Mouse (Mus musculus): ENCODE results near the gene Cnpy1. TPM values are rescaled to one million over a fixed set of nuclear protein-coding genes. Genes with fewer than 3 reads are reported as not detected.

The Cnpy1 gene
- not detected for polyA plus RNA-seq (2012; fragmentation: generic; extraction: Trizol)

DNA sequence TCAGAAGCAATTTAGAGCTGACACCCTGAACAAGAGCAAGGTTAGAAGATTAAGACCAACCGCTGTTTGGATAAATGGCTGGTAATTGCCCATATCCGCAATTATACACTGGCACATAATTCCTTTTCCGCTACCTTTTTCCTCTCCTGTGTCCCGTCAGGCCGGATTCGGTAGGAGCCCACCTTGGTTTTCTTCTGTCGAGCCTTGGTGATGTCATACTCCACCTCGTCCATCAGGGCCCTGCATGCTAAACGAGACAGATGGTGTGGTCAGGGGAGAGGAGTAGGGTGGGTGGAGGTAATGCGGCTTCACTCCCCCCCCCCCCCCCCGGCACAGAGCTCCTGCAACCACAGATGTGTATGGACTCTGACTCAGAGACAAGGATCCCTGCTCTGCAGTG, at the start of gene Cnpy1:
Gene Cnpy1, minus strand, starts transcription at position 233 of the 400 bp plus-strand sequence.

DNA sequence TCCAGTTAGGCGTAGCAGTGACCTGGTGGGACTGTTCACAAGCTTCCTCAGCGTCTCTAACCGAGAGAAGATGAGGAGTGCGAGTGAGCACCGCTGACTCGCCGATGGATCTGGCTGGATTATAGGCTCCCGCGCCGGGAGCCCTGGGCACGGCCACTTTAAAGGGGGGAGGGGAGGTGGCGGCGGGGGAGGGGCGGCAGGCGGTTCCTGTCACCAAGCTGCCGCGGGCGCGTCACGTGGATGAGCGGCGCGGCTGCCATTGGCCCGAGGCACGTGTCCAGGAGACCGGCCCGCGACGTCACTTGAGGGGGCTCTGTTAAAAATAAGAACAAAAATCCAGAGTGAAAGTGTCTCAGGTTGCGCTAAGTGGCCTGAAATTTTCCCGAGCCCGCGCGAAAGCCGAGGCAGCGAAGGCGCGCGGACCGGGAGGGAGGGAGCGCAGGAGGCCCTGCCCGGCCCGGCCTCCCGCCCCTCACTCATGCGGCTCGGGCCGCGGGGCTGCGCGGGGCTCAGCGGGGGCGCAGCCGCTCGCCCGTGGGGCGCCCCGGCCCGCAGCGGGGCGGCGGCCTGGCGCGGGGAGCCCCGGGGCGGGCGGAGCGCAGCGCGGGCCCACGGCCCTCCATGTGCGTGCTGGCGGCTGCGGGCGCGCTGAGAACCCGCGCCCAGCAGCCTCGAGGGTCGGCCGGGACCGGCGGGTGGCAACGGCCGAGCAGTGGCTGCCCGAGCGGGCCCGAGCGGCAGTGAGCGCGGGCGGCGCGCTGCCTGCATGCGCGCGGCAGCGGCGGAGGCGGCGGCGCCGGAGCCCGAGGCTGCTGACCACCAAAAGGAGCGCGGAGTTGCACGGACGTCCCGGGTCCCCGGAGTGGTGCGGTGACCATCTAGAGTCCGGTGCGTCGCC, 80.0 kb downstream of the Cnpy1 start, which contains the start of gene En2:
Gene En2, plus strand, starts transcription at position 337 of the 898 bp plus-strand sequence.

Other genes with a start within 250 kb of the Cnpy1 start
- gene Insig1, start 174.4 kb downstream of the Cnpy1 start, polyA plus RNA-seq (2012; fragmentation: generic; extraction: Trizol), result 10 to 100 TPM in 1 of 2 experiments, 1 to 10 TPM in 1; 5.1 to 43.6 TPM
- not detected for gene En2, start 80.1 kb downstream of the Cnpy1 start, polyA plus RNA-seq (2012; fragmentation: generic; extraction: Trizol)
- gene Rbm33, start 71.3 kb upstream of the Cnpy1 start, polyA plus RNA-seq (2012; fragmentation: generic; extraction: Trizol), result 1 to 10 TPM in 1 of 2 experiments, under 1 TPM in 1; 0.90 to 6.8 TPM
- not detected for gene Shh, start 221.4 kb upstream of the Cnpy1 start, polyA plus RNA-seq (2012; fragmentation: generic; extraction: Trizol)

Measured in C3H10T1/2 (cell line).